Mouse (Mus musculus): ENCODE results near the gene Ddx55. TPM values are rescaled to one million over a fixed set of nuclear protein-coding genes. Genes with fewer than 3 reads are reported as not detected.
A peak's percentile ranks its signal among the peaks of the same experiment; 100 is the strongest.
"Not testable (repeated sequence)": the region's sequence is repeated elsewhere in the genome, so short reads cannot be mapped to it uniquely, and the experiment has no call there.

Gene Ddx55
- total RNA-seq, 2 experiments from 2014 or later: 27.4 to 32.6 TPM

GRCm38 (mm10) chr5:124541602-124541973, 11.1 kb upstream of the Ddx55 start:
- Histone ChIP-seq H3K4me3 (peak overlapping the region; percentile 85), H3K27ac (peak overlapping the region; percentile 75)
- no peak for DNase-seq (ENCODE audit: low spot score in 2 of 2)
- TF ChIP-seq CTCF (conservative IDR thresholded peaks at IDR 0.05): no peak

- not testable (repeated sequence) for H3K27ac ChIP-seq; DNase-seq (ENCODE audit: low spot score in 2 of 2); H3K4me3 ChIP-seq
Measured at GRCm38 (mm10) chr5:124550737-124551136, 1.9 kb upstream of the Ddx55 start.

- not testable (repeated sequence) for DNase-seq (ENCODE audit: low spot score in 2 of 2)
- TF ChIP-seq CTCF (conservative IDR thresholded peaks at IDR 0.05): peak; percentile 60
- peak overlapping the region; percentile 91; the same call in 1 of the 2 replicates for H3K27ac ChIP-seq
- H3K4me3 ChIP-seq: peak overlapping the region; percentile 87
Measured at GRCm38 (mm10) chr5:124551349-124552093, 1.1 kb upstream of the Ddx55 start.

GRCm38 (mm10) chr5:124552094-124552472, 581 bp upstream of the Ddx55 start:
- H3K27ac ChIP-seq: peak overlapping the region; percentile 91
- DNase-seq (ENCODE audit: low spot score in 2 of 2): no peak
- TF ChIP-seq CTCF (conservative IDR thresholded peaks at IDR 0.05): no peak
- peak overlapping the region; percentile 87 for H3K4me3 ChIP-seq

- no peak for TF ChIP-seq CTCF (conservative IDR thresholded peaks at IDR 0.05)
- H3K4me3 ChIP-seq: peak overlapping the region; percentile 87
- DNase-seq (ENCODE audit: low spot score in 2 of 2): no peak
- no peak overlapping the region for H3K27ac ChIP-seq
Measured at GRCm38 (mm10) chr5:124553607-124554006, 943 bp downstream of the Ddx55 start.

- no peak overlapping the region for H3K4me3 ChIP-seq
- H3K27ac ChIP-seq: no peak overlapping the region
- peak; percentile 71 for TF ChIP-seq CTCF (conservative IDR thresholded peaks at IDR 0.05)
- DNase-seq (ENCODE audit: low spot score in 2 of 2): no peak
Measured at GRCm38 (mm10) chr5:124555145-124555544, 2.5 kb downstream of the Ddx55 start.

GRCm38 (mm10) chr5:124571068-124571467, 18.4 kb downstream of the Ddx55 start:
- no peak for TF ChIP-seq CTCF (conservative IDR thresholded peaks at IDR 0.05)
- H3K4me3 ChIP-seq: no peak overlapping the region
- H3K27ac ChIP-seq: peak overlapping the region; percentile 75
- DNase-seq (ENCODE audit: low spot score in 2 of 2): peak; percentile 67 to 83

- DNase-seq (ENCODE audit: low spot score in 2 of 2): no peak
- TF ChIP-seq CTCF (conservative IDR thresholded peaks at IDR 0.05): no peak
- H3K4me3 ChIP-seq: no peak overlapping the region
- no peak overlapping the region for H3K27ac ChIP-seq
Measured at GRCm38 (mm10) chr5:124575467-124575866, 22.8 kb downstream of the Ddx55 start.

- no peak for TF ChIP-seq CTCF (conservative IDR thresholded peaks at IDR 0.05)
- DNase-seq (ENCODE audit: low spot score in 2 of 2): peak; percentile 93 to 96
- Histone ChIP-seq H3K4me3 (peak within 1 kb of the TSS; percentile 83), H3K27ac (peak within 1 kb of the TSS; percentile 90)
Measured at GRCm38 (mm10) chr5:124578633-124579317, 26.1 kb downstream of the Ddx55 start, which contains the start of the genes Eif2b1 and Gtf2h3. Eif2b1 (minus strand) TSS chr5:124579131. Gtf2h3 (plus strand) TSS chr5:124579140.

- no peak for DNase-seq (ENCODE audit: low spot score in 2 of 2)
- TF ChIP-seq CTCF (conservative IDR thresholded peaks at IDR 0.05): no peak
Measured at GRCm38 (mm10) chr5:124582515-124582914, 29.9 kb downstream of the Ddx55 start.

GRCm38 (mm10) chr5:124592768-124593167, 40.1 kb downstream of the Ddx55 start:
- no peak overlapping the region for H3K27ac ChIP-seq
- no peak overlapping the region for H3K4me3 ChIP-seq
- TF ChIP-seq CTCF (conservative IDR thresholded peaks at IDR 0.05): no peak
- DNase-seq (ENCODE audit: low spot score in 2 of 2): no peak

More at GRCm38 (mm10) chr5:124582515-124582914, 29.9 kb downstream of the Ddx55 start:
- Histone ChIP-seq H3K4me3 (no peak overlapping the region), H3K27ac (no peak overlapping the region)

- no peak for TF ChIP-seq CTCF (conservative IDR thresholded peaks at IDR 0.05)
- H3K27ac ChIP-seq: peak overlapping the region; percentile 86
- DNase-seq (ENCODE audit: low spot score in 2 of 2): peak; percentile 91 to 97
- peak overlapping the region; percentile 98 for H3K4me3 ChIP-seq
Measured at GRCm38 (mm10) chr5:124598224-124599174, 45.8 kb downstream of the Ddx55 start.

- not testable (repeated sequence) for DNase-seq (ENCODE audit: low spot score in 2 of 2); H3K27ac ChIP-seq
- H3K4me3 ChIP-seq: peak overlapping the region; percentile 98
Measured at GRCm38 (mm10) chr5:124599726-124600125, 47.1 kb downstream of the Ddx55 start.

Data from layer of hippocampus, adult 2 months (tissue).